Mouse (Mus musculus): ENCODE measurements around the gene Wdfy4.

DNA sequence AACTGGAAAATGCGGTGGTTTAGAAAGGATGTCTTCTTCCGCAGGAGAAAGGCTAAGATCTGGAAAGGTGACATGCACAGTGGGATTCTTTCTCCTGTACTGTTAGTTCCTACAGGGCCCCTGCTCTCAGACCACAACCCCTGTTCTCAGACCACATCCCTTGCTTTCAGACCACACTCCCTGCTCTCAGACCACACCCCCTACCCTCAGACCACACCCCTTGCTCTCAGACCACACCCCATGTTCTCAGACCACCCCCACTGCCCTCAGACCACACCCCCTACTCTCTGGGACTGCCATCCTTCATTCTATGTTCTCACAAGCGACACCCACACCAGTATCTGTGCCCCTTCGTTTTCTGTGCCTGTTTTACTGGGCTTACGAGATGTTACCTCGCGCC, 86.2 kb downstream of the Wdfy4 start:
- TF ChIP-seq EP300 (IDR thresholded peaks at IDR 0.05; ENCODE audit: insufficient read depth, low read depth, low read length) (no peak), CTCF (IDR thresholded peaks at IDR 0.05; ENCODE audit: low read depth, low read length) (no peak), POLR2A (IDR thresholded peaks at IDR 0.05; ENCODE audit: insufficient read depth, low read length) (no peak)

Data from ES-Bruce4 (cell line).